Mouse (Mus musculus): ENCODE results near the gene Rpl18a. TPM values are rescaled to one million over a fixed set of nuclear protein-coding genes. Genes with fewer than 3 reads are reported as not detected.

Gene Rpl18a
- 100 to 1,000 TPM; 653 to 769 (median 710) TPM for total RNA-seq (2022)

DNA sequence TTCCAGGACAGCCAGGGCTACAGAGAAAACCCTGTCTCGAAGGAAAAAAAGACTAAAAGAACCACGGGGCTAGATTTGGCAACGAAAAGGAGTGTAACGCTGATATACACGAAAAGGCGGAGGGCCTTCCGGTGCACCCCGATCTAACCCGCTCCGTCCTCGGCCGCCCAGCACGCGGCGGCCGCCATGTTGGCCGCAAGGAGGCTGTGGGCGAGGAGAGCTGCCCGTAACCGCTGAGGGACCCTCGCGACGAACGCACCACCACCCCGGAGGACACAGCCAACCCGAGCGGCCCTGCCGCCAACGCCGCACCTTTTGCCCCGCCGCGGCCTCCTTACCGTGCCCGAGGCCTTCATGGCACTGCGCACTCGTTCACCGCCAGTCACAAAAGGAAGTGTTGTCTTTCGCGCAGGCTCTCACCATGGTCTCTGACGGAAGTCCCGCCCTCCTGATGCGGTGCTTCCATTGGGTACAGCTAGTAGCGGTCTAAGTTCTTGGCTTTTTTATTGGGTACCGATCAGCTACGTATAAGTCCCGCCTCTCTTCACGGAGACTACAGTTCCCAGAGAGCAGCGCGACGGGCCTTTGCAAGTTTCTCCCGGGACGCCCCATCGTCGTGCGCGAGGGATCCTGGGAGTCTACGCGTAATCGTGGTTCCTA, at the start of gene Rpl18a:
Rpl18a (minus strand) TSS at position 392 of the 660 bp plus-strand sequence.
- DNase-seq (ENCODE audit: low spot score in 2 of 2): peak; percentile 87 to 98

DNA sequence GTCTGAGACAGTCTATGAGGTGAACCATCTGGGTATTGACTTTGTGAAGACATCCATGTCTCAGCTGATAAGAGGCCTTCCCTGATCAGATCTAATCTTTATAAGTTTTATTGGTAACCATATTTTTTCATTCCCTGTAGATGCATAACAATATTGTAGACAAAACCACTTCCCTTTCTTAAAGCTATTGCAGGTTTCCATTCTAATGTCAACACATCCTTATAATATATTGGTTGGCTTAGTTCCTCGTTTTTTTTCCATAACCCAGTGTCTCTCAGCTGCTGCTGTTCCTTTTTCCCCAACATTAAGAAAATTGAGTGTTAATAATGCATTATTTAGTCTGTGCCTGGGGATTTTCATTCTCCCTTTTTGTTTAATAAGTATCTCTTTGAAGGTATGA, 46.0 kb upstream of the Rpl18a start:
- no peak for DNase-seq (ENCODE audit: low spot score in 2 of 2)

- DNase-seq (ENCODE audit: low spot score in 2 of 2): no peak
These were observed 44.3 kb upstream of the Rpl18a start for GRCm38 (mm10) chr8:70941478-70941877.

- DNase-seq (ENCODE audit: low spot score in 2 of 2): no peak
These were observed 40.0 kb upstream of the Rpl18a start for GRCm38 (mm10) chr8:70937200-70937599.

GRCm38 (mm10) chr8:70934786-70935185, 37.6 kb upstream of the Rpl18a start:
- no peak for DNase-seq (ENCODE audit: low spot score in 2 of 2)

- DNase-seq (ENCODE audit: low spot score in 2 of 2): no peak
These were observed 35.8 kb upstream of the Rpl18a start for GRCm38 (mm10) chr8:70933036-70933435.

GRCm38 (mm10) chr8:70931731-70932130, 34.5 kb upstream of the Rpl18a start:
- DNase-seq (ENCODE audit: low spot score in 2 of 2): no peak

DNA sequence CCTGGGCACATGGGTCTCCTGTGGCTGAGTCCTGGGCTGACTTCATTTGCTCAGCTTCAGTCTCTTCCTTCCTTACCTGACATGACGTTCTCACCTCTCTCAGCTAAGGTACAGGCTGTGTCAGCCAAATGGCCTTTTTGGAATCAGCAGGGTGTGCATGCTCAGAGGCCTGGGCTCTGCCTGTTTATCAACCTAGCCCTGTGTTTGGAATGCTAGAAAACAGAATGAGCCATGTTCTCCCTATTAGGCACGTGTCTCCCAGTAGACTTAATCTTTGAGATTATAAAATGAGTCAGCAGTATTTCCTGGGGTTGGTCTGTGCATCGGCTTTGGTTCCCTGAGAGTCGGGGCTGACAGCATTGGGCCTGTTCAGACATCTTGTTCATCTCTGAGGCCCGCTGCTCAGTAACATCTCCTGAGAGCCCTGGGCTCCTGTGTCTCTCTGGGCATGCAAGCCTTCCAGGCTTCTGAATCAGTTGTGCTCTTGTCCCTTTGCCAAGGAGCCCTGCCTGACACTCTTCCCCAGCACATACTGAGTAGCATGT, 31.6 kb upstream of the Rpl18a start:
- DNase-seq (ENCODE audit: low spot score in 2 of 2): no peak

- DNase-seq (ENCODE audit: low spot score in 2 of 2): no peak
These were observed 30.9 kb upstream of the Rpl18a start for GRCm38 (mm10) chr8:70928096-70928495.

DNA sequence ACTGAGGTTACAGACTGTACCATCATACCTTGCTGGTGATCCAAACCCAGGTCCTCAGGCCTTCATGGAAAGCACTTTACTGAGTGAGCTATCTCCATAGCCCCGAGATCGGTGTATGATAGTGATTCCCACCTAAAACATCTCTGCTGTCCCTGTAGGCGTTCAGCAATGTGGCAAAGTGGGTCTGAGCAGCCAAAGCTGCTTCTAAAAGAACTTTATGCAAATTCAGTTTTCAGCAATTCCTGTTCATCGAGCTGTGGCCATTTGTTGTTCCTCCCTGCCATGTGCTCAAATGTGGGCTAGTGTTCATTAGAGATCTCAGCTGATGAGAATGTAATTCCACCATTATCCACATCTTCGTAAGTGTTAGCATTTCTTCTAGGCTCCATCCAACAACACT, 29.2 kb upstream of the Rpl18a start:
- DNase-seq (ENCODE audit: low spot score in 2 of 2): no peak

- DNase-seq (ENCODE audit: low spot score in 2 of 2): no peak
These were observed 28.5 kb upstream of the Rpl18a start for GRCm38 (mm10) chr8:70925754-70926153.

GRCm38 (mm10) chr8:70924151-70924550, 26.9 kb upstream of the Rpl18a start:
- DNase-seq (ENCODE audit: low spot score in 2 of 2): no peak

DNA sequence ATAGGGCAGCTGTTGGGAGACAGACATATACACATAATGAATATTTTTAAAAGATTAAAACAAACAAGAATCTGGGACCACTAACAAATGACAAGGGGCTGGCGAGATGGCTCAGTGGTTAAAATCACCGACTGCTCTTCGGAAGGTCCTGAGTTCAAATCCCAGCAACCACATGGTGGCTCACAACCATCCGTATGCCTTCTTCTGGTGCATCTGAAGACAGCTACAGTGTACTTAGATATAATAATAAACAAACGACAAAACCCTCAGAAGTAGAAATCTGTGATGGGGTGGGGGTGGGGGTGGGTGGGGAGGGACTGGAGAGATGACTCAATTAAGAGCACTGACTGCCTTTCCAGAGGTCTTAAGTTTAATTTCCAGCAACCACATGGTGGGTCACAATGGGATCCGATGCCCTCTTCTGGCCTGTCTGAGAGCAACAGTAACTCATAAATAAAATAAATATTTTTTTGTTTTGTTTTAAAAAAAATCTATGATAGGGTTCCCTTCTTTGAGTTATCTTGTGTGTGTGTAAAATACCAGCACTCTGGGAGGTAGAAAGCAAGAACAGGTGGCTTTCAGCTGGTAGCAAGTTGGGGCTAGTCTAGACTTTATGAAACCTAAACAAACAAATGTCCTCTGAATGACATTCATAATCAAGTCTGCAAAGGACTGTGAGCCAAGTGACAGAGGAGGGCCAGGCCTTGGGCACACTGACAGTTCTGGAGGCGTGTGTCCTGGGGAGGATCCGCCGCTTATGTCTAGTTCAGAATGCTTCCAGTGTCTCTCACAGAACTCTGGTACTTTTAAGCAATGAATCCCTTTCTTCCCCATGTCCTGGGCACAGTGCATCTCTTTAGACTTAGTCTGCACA, 23.1 kb upstream of the Rpl18a start:
- DNase-seq (ENCODE audit: low spot score in 2 of 2): no peak

GRCm38 (mm10) chr8:70914704-70915103, 17.5 kb upstream of the Rpl18a start:
- DNase-seq (ENCODE audit: low spot score in 2 of 2): no peak

GRCm38 (mm10) chr8:70913523-70913922, 16.3 kb upstream of the Rpl18a start:
- no peak for DNase-seq (ENCODE audit: low spot score in 2 of 2)

GRCm38 (mm10) chr8:70912955-70913354, 15.7 kb upstream of the Rpl18a start:
- no peak for DNase-seq (ENCODE audit: low spot score in 2 of 2)

DNA sequence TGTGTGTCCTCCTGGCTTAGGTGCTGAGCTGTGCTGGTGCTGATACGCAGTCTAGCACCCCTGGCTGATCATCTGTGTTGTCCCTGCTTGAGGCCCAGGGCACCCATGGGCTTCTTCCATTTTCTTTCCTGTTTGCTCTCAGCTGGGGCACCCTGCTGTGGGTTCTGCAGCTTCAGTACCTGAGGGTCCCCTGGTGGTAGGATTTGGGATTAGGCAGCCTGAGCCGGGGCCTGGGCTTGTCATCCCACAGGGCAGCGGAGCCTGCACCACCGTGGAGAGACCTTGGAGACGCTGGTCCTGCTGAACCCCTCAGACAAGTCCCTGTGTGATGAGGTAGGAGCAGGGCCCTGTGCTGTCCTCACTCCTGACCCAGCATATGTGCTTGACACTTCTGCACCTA, 14.4 kb upstream of the Rpl18a start:
- no peak for DNase-seq (ENCODE audit: low spot score in 2 of 2)

- no peak for DNase-seq (ENCODE audit: low spot score in 2 of 2)
These were observed 10.3 kb upstream of the Rpl18a start for GRCm38 (mm10) chr8:70907518-70907917.

- peak; percentile 70 to 80 for DNase-seq (ENCODE audit: low spot score in 2 of 2)
These were observed 8.9 kb upstream of the Rpl18a start, which contains the start of gene Map1s for GRCm38 (mm10) chr8:70905831-70906736. Gene Map1s, plus strand, starts transcription at chr8:70905932.

DNA sequence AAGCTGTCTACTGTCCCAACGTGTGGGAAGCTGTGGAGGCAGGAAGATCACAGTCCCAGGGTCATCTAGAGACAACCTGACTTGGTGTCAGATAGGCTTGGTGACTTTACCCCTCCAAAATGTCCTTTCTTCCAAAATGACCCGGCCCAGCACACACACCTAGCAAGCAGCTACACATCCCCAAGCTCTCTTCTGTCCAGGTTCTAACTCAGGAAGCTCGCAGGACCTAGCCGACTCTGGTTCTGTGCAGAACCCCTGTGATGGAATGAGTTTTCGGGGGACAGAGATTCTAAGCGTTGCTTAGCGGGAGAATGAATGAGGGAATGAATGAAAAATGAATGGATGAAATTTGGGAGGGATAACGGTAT, 8.2 kb upstream of the Rpl18a start:
- DNase-seq (ENCODE audit: low spot score in 2 of 2): no peak

DNA sequence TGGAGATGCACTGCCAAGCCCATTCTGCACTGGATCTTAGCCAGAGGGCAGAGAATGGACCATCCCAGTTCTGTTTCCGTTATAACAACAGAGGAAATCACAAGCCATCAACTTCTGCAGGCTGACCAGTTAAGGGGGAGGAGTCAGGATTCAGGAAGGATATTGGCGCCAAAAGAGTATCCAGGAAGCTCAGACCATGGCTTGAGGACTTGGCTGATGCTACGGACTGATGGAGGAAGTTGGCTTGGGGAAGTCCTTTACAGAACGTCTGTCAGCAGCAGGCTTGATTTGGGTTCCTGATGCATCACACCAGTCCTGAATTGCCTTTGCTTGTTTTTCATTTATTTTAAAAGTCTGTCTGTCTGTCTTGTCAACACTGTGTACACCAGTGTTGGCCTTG, 7.3 kb upstream of the Rpl18a start:
- DNase-seq (ENCODE audit: low spot score in 2 of 2): no peak
